Mouse (Mus musculus): ENCODE measurements around the gene Akr1cl.
"Not testable (repeated sequence)": the region's sequence is repeated elsewhere in the genome, so short reads cannot be mapped to it uniquely, and the experiment has no call there.

Akr1cl gene

GRCm38 (mm10) chr1:65032641-65033040, at the start of gene Akr1cl:
Gene Akr1cl (minus strand): TSS chr1:65032759.
- no peak for DNase-seq (ENCODE audit: low read depth, low spot score)

GRCm38 (mm10) chr1:65082188-65082587, 49.6 kb upstream of the Akr1cl start, which contains the start of gene Crygb:
Gene Crygb (minus strand): TSS chr1:65082288.
- no peak for DNase-seq (ENCODE audit: low read depth, low spot score)

GRCm38 (mm10) chr1:65075607-65076006, 43.0 kb upstream of the Akr1cl start:
- DNase-seq (ENCODE audit: low read depth, low spot score): peak; percentile 46

GRCm38 (mm10) chr1:65073589-65073988, 41.0 kb upstream of the Akr1cl start, which contains the start of gene Crygc:
Gene Crygc (minus strand): TSS chr1:65073689.
- DNase-seq (ENCODE audit: low read depth, low spot score): no peak

GRCm38 (mm10) chr1:65067842-65068241, 35.3 kb upstream of the Akr1cl start:
- peak; percentile 58 for DNase-seq (ENCODE audit: low read depth, low spot score)

- no peak for DNase-seq (ENCODE audit: low read depth, low spot score)
Measured at GRCm38 (mm10) chr1:65064201-65064600, 31.6 kb upstream of the Akr1cl start.

- DNase-seq (ENCODE audit: low read depth, low spot score): no peak
Measured at GRCm38 (mm10) chr1:65063352-65063751, 30.8 kb upstream of the Akr1cl start, which contains the start of gene Crygd. Gene Crygd (minus strand): TSS chr1:65063452.

GRCm38 (mm10) chr1:65052140-65052539, 19.6 kb upstream of the Akr1cl start:
- DNase-seq (ENCODE audit: low read depth, low spot score): peak; percentile 54

- DNase-seq (ENCODE audit: low read depth, low spot score): peak; percentile 58
Measured at GRCm38 (mm10) chr1:65051696-65052095, 19.1 kb upstream of the Akr1cl start.

GRCm38 (mm10) chr1:65050952-65051351, 18.4 kb upstream of the Akr1cl start, which contains the start of gene Cryge:
Gene Cryge (minus strand): TSS chr1:65051149.
- DNase-seq (ENCODE audit: low read depth, low spot score): not testable (repeated sequence)

- DNase-seq (ENCODE audit: low read depth, low spot score): peak; percentile 51
Measured at GRCm38 (mm10) chr1:65048781-65049180, 16.2 kb upstream of the Akr1cl start.

- peak; percentile 45 for DNase-seq (ENCODE audit: low read depth, low spot score)
Measured at GRCm38 (mm10) chr1:65046401-65047109, 14.0 kb upstream of the Akr1cl start.

GRCm38 (mm10) chr1:65043433-65043832, 10.9 kb upstream of the Akr1cl start:
- no peak for DNase-seq (ENCODE audit: low read depth, low spot score)

- DNase-seq (ENCODE audit: low read depth, low spot score): no peak
Measured at GRCm38 (mm10) chr1:65041837-65042236, 9.3 kb upstream of the Akr1cl start.

- DNase-seq (ENCODE audit: low read depth, low spot score): peak; percentile 95
Measured at GRCm38 (mm10) chr1:65040806-65041205, 8.2 kb upstream of the Akr1cl start.

- no peak for DNase-seq (ENCODE audit: low read depth, low spot score)
Measured at GRCm38 (mm10) chr1:65039679-65040078, 7.1 kb upstream of the Akr1cl start.

- DNase-seq (ENCODE audit: low read depth, low spot score): peak; percentile 98
Measured at GRCm38 (mm10) chr1:65037542-65037941, 5.0 kb upstream of the Akr1cl start.

GRCm38 (mm10) chr1:65035513-65035912, 3.0 kb upstream of the Akr1cl start:
- DNase-seq (ENCODE audit: low read depth, low spot score): no peak

- DNase-seq (ENCODE audit: low read depth, low spot score): peak; percentile 32
Measured at GRCm38 (mm10) chr1:65028206-65028605, 4.4 kb downstream of the Akr1cl start.

- DNase-seq (ENCODE audit: low read depth, low spot score): peak; percentile 87
Measured at GRCm38 (mm10) chr1:65012726-65013125, 19.8 kb downstream of the Akr1cl start.

GRCm38 (mm10) chr1:65010153-65010552, 22.4 kb downstream of the Akr1cl start:
- peak; percentile 92 for DNase-seq (ENCODE audit: low read depth, low spot score)

- no peak for DNase-seq (ENCODE audit: low read depth, low spot score)
Measured at GRCm38 (mm10) chr1:65005575-65005974, 27.0 kb downstream of the Akr1cl start.

GRCm38 (mm10) chr1:65004526-65004925, 28.0 kb downstream of the Akr1cl start:
- DNase-seq (ENCODE audit: low read depth, low spot score): no peak
